Mouse (Mus musculus) layer of hippocampus, postnatal 14 days (tissue): ENCODE measurements around the gene Snrnp25. TPM values are rescaled to one million over a fixed set of nuclear protein-coding genes. Genes with fewer than 3 reads are reported as not detected.
A peak's percentile ranks its signal among the peaks of the same experiment; 100 is the strongest.

Experiments used
- DNase-seq, 2 experiments: peaks; one replicate each; pipeline ENCODE4 v3.0.0; 2021 to 2022; ENCODE audit warnings: low spot score in 2 of 2, mixed read lengths in 1 of 2
- total RNA-seq, 2 experiments: library from RNA; stranded (reverse); gene quantifications; 2 replicates each; pipeline ENCODE4 v1.2.3; 2021

The Snrnp25 gene
- total RNA-seq, 2 experiments from 2014 or later: 28.3 to 29.3 TPM

DNA sequence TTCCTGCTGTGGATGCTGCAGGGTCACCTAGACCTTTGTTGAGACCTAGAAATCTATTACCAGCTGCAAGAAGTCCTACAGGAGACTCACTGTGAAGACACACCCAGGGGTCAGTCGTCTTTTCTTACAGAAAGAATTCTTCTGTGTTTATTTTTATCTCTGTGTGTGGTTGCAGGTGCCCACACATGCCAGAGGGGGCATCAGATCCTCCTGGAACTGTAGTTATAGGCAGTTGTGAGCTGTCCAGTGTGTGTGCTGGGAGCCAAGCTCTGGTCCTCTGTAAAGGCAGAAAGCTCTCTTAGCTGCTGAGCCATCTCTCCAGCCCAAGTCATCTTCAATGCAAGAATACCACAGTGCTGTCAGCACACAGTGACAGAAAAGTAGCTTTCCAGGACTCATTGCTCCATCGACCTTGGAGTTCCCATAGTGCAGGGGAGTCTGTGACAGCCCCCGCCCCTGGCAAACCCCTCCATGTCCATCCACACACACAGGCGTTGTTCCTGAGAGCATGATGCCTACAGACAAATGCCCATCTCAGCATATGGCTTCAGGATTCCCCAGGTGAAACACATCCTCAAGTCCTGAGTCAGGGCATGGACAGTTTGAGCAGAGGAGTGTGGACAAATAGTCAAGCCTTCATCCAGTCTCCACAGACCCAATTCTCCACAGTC is 18.2 kb downstream of the Snrnp25 start:
- no peak for DNase-seq

DNA sequence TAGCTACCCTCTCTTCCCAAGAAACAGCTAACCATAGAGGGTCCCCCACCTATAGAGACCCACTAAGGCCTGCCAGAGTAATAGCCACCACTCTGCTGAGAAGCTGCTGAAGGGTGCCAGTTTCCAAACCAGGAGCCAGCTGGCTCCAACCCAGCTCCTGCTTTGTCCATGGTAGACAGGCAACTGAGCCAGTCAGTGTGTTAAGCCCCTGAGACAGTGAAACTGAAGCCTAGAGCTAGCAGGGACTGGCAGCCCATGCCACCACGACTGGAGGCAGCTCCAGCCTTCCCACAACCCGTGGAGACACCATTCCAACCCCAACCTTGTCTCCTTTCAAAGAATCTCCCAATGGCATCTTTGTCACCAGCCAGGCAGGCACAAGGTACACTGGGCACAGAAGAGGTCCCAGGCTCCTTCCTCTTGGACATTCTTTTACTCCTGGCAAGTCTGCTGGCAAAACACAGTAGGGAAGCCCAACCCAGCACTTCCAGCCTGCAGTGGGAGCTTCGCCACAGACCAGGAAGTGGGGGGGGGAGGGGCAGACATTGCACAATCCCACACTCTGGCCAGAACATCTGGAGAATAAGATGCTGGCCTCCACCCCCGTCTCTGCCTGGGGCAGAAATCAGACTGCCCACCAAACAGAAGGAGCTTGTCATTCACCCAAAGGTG is 19.4 kb downstream of the Snrnp25 start:
- no peak for DNase-seq

DNA sequence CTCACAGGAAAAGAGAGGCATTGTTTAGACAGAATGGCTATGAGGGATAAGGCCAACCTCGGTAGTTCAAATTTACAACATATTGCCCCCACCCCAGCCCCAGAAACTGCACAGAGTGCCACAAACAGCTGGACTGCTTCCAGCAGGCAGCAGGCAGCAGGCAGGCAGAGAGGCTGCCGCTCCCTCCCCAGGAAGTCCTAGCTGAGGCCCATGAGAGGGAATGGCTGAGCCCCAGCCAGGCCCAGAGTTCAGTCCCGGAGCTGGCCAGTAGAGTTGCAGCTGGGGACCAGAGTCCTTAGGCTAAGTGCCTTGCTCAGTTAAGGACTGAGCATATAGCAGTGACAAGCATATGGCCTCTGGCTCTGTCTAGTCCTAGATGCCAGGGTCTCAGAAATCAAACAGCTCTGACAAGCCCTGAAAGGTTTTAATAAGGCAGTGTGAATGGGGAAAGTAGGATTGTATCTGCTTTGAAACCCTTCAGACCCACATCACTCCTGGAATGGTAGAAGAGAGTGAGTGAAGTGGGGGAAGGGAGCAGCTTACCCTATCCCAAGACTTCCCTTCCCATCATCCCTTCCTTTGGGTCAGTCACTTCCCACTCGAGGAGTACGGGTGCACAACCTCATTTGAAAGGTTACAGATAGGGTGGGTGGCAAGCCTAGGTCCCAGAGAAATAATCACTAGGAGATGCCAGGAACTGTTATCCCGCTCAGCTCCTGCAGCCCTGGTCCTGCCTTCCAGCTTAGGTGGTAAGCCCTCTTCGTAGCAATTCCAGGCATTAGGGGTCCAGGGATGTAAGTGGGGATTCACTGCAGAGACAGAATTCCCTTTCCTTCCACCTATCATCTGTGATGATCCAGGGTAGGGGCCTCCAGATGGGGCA is 20.2 kb downstream of the Snrnp25 start:
- no peak for DNase-seq

DNA sequence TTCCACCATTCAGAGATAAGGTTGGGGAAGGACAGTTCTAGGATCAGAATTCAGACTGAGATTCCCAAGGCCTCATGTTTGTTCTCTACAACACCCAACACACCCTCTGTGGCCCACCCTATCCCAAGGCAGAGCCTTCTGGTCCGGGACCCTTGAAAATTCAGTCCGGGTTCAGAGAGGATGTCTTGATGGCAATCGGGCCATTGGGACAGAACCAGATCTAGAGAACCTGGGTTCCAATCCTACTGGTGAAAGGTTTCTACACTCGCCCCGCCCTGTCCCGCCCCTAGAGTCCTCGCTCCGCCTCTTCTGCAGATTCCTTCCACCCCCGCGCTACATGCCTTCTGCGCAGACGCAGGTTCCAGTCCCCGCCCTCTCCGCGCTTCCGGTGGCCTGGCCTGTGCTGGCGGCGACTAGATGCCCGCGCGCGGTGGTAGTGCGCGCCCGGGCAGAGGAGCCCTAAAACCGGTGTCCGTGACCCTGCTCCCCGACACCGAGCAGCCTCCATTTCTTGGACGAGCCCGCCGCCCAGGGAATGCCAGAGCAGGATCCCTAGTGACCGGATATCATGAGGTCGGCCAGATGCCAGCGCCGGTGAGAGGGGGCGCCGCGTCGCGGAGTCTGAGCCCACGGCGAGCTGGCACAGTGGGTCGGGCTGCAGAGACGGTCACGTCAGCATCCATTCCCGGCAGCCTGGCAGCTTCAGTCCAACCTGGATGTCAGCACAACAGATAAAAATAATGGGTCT is 21.1 kb downstream of the Snrnp25 start, which contains the start of gene Mpg:
Mpg (plus strand) TSS at position 382 of the 748 bp plus-strand sequence.
- DNase-seq: peak; percentile 86

DNA sequence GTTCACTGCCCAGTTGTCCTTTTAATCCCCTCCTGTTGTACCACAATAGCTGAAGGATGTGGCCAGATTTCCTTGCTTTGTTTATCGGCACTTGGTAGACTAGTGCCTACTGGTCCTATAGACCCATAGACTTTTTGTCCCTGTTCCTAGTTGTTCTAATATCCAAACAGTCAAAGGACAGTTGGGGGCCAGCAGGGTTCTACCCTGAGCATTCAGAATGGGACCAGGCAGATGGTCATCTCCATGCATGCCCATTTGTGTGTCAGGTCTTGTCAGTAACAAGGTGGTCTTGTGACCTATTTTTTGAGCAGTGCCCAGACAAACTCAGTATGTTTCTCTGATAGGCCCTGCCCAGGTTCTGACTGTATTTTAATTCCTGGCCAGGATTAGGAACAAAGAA is 21.8 kb downstream of the Snrnp25 start:
- DNase-seq: no peak

DNA sequence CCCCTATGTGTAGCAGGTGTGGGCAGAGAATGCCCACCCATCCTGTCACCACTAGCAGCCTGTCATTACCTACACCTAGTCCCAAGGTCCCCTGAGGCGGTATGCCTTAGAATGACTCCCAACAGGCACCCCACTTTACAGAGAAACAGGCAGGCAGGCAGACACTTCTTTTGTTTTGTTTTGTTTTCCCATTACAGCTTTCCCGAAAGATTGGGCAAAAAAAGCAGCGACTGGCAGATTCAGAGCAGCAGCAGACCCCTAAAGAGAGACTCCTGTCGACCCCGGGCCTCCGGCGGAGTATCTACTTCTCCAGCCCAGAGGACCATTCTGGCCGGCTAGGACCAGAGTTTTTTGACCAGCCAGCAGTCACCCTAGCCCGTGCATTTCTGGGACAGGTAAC is 22.3 kb downstream of the Snrnp25 start:
- DNase-seq: no peak

DNA sequence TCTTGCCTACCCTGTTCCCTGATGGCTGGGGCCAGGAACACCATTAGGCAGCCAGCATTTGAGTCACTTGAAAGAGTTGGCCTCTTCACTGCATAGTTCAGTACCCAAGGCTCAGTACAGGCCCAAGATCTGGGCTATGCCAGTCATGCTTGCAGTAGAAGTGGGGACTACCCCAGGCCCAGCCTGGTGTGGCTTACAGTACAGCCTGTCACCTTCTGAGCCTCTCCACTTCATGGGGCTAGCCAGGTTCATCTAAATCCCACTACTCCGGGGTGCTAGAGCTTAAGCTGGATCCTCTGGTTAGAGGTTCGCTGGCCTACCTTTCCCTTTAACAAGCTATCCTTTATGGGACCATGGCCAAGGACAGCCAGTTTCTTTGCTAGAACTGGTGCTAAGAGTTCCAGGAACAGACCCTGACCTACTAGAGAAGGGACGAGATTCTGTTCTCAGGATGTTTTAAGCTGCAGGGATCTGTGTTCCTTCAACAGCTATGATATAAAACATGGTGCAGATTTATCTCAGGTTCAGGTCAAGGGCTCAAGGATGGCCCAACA is 23.2 kb downstream of the Snrnp25 start:
- no peak for DNase-seq

DNA sequence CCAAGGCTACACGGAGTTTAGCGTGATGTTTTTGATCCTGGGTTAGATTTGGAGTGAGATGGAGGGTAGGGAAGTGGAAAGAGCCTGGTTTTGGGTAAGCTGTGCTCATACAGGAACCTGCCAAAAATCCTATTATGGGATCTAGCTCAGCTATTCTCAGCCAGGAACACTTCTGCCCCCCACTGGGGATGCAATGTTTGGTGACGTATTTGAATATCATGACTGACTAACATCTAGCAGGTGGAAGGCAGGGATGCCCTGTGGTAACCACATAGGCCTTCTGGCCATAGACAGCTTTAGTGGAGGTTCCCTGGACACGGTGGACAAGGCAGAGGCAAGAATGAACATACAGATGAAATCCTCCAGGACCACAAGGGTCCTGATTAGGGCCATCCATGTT is 25.0 kb downstream of the Snrnp25 start:
- DNase-seq: no peak

DNA sequence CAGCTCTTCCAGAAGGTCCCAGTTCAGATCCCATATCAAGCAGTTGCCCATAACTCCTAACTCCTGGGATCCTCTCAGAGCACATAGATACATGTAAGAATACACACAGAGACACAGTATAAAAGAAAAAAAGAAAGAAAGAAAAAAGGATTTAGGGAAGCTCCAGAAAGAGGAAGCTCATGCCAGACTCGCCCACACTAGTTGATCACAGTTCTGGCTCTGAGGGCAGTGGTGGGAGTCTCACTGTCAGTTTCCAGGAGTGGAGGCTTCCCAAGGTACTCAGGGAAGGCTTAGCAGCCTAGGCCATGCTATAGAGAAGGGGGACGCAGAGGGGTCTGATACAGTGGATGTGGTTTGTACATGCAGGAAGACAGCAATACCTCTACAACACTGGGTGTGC is 25.9 kb downstream of the Snrnp25 start:
- DNase-seq: no peak

DNA sequence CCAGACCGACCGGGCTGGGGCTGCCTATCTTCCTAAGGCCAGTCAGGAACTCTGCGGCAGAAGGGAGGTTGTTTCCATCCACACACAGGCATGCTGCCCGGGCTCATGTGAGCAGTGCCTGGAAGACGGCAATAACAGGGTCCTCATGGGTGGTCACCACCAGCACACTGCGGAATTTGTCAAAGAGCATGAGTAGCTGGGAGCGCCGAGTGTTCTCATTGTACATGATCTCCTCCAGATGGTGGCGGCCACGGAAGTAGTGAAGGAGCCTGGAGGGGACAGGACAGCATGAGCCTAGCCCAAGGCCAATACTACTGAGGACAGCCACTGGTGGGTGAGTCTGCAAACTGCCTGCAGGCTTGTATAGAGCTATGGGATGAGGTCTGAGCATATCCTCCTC is 27.6 kb downstream of the Snrnp25 start:
- DNase-seq: no peak

DNA sequence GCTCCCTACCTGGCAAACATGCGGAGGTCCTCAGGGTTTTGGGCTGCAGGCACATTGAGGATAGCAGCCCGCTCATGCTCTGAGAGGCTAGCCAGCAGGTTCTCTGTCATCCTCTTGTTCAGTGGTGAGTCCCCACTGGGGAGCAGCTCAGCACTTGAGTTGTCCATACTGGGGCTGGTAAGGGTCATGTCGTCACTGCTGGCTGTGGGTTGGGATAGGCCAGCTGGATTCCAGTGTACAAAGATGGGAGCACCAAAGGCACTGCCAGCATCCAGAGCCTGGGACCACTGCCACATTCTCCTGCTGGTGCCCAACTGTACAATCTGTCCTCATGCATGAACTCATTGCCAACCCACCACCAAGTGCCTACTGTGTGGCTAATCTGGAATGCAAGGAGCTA is 28.7 kb downstream of the Snrnp25 start:
- peak; percentile 58 to 68 for DNase-seq

DNA sequence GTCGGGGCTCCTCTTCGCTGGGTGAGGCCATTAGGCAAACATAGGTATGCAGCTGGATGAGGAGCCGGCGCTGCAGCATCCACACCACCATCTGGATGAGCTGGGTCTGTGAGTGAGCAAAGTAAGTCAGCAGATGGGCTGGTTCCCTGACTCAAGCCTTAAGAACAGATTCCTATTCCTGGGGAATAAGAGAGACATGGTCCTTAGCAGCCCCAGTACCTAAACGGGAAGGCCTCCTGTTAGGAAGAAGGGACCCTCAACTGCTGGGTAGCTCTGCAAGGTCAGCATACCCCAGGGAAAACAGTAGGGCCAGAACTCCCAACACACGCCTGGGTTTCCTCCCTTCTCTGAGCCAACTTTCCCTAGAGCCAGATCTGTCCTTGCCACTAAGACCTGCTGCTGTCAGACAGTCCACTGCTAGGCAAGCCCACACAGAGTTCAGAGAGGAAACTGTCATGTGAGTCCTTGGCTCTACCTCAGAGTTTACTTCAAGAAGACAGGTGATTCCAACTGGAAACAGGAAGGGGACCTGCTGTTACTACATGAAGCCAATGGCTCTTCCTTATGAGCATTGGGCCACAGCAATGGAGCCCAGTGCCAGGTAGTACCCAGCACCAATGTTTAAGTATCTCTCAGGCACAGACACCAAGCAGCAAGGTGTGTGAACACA is 29.7 kb downstream of the Snrnp25 start:
- no peak for DNase-seq

DNA sequence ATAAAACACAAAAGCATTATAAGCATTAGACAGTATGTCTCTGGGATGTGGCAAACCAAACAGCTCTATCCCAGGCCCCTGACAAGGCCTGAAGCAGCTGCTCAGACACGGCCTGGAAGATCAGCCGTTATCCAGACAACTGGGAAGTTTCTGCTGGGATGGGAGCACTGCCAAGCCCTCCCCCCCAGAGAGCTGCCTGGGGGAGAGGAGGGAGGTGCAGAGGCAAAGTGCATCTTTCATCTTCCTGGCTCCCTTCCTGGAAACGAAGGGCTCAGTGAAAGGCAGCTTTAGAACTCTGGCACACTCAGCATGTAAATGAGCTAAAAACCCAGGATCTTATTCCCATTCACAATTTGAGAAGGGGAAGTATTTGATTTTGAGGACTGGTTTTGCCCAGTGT is 30.4 kb downstream of the Snrnp25 start:
- DNase-seq: peak; percentile 74 to 84

DNA sequence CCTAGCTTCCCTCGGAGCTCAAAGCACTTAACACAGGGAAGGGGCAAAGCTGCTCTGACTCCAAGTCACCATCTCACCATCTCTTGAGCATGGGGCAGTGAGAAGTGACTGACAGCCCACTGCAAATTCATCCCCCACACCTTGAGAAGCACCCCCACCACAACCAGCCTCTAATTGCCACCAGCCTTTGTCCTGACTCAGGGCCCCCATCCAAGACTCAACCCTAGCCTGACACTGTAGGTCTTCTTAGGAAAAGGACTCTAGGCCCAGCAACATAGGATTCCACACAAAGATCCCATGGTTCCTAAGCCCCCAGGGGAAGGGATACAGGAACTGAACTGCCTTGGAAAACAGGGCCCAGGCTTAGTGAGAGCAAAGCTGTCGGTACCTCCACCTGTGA is 30.9 kb downstream of the Snrnp25 start:
- DNase-seq: no peak

DNA sequence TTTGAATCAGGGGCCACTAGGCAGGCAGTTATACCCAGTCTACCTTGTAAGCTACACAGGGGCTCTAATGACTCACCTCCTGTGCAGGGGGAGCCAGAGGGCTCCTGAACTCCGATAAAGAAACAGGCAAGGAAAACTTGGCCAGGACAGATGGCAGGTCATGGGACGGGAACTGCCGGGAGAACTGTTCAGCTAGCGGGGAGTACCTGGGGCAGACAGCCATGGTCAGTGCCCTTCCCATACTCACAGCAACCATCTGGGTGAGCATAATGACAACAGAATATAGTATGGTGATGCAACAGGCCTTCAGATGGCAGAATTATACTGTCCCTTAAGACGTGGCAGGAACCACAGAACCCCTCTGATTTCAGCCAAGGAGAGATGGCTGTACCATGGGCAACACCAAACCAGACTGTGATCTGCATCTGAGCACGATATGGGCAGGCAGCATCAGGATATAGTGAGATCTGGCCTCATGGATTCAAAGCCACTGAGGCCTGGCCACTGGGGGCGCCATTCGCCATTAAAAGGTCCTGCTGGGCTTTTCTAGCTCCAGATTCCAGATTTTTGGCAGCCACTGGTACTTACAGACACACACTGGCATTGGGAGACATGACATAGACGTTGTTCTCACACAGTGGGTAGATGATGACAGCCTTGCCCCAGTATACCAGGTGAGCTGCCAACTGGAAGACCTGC is 31.6 kb downstream of the Snrnp25 start:
- peak in 1 of 2 experiments; percentile 67 for DNase-seq

DNA sequence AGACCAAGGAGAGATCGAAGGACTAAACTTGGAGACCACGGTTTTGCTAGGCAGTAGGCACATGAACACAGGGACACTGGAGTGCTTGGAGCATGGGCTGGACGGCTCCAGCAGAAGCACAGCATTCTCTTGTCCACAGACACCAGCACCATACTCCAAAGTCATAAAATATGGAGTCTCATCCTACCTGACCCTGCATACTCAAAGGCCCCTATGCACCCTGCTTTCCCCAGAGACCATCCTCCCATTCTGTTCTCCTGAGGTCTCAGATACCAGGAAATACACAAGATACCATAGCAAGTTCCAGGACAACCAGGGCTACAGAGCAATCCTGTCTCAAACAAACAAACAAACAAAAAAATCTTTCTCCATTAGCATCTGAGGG is 32.2 kb downstream of the Snrnp25 start:
- no peak for DNase-seq

DNA sequence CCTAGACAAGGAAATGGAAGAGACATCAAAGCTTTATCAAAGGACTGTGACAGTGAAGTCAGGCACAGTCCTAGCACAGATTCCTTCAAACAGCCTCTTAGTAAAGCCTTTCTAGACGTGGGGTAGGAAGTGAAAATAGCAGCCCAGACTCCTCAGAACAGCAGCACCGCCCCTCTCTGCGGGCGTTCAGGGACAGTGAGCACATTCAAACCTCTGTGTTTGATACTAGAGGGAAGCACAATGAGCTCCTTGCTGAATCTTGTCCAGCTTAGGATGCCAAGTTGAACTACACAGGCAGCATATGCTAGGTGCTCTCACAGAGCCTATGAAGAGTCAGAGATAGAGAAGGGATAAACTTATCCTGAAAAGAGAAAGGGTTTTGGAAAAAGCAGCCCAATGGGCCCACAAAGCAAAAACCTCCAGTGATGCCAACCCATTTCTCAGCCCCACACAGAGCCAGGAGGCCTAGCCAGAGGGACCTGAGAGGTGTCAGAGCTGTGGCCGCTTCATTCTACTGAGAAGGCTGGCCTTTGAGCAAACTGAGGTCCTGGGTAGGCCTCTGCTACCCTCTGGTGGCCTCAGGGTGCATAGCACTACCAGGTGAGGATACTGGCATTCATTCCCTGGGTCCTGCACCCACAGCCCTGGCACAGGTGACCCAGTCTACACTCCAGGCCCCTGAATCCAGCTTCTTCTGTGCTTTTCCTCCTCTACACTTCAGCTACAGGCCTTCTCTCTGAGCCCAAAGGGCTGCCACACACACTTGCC is 33.1 kb downstream of the Snrnp25 start:
- peak in 1 of 2 experiments; percentile 74 for DNase-seq

DNA sequence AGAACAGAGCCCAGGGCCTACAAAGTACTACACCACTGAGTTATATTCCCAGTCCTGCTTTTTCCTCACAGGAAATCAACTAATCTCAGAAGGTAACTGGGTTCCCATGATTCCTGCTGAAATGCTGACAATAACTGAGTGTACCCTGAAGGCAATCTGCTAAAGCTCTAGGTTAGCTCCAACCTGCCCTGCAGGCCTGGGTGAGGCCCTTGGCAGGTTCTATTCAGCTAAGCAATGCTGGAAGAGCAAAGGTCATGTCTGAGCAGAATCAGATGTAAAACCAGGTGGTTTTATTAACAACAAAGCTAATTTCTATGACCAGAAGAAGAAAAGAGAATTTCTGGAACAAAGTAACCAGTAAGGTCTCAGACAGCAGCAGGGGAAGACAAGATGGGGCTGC is 36.2 kb downstream of the Snrnp25 start:
- no peak for DNase-seq

DNA sequence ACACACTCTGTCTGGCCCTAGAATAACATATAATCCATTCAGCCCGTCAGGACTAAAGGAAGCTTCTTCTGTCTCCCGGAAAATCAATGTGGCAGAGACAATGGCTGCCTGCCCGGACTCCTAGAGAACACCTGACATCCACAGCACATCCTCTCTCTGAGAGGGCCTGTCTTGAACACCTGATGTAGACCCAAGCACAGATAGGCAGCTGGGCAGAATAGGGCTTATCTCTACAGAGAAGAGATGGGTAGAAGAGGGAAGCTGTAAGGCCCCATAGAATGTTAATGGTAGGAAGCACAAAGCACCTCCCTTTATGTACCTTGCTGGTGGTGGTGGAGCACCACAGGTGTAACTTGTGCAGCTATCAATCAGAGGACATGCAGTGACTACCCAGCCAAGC is 37.0 kb downstream of the Snrnp25 start:
- DNase-seq: no peak
